Mouse (Mus musculus): Measurements from ENCODE around the gene Doc2a.
"Not testable (repeated sequence)": the region's sequence is repeated elsewhere in the genome, so short reads cannot be mapped to it uniquely, and the experiment has no call there.

The Doc2a gene

GRCm38 (mm10) chr7:126868003-126868402 lies 20.8 kb downstream of the Doc2a start:
- no peak for DNase-seq (ENCODE audit: low read depth, low spot score)

DNA sequence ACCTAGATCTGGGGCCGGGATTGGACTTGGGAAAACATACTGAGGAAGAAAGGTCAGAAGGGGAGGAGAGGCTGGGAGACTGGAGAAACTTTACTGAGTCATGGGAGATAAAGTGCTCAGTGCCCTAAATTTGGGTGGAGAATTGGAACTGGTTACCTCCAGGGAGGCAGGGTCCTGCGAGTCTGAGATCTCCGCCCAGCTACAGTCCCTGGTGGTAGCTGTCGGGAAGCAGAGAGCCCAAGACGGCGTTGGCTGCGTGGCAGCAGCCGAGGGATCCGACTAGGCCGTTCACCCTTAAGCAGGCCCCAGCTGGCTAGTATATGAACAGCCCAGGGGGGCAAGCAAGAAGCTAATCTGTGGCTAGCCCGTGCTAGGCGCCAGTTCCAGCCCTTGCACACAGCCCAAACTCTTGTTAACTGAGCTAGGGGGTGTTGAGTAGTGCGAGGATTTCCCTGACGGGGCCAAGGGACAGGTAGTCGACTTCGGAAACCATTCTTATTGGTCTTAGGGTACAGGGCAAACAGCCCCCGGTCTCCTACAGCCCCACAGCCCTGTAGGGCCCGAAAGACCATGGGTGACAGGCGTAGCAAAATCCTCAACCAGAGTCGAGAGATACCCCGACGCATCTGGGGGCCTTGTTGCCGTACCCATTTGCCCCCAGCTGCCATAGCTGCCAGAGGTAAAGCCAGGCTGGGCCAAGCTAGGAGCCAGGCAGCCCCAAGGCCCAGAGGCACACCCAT lies 22.7 kb downstream of the Doc2a start:
- DNase-seq (ENCODE audit: low read depth, low spot score) = no peak

DNA sequence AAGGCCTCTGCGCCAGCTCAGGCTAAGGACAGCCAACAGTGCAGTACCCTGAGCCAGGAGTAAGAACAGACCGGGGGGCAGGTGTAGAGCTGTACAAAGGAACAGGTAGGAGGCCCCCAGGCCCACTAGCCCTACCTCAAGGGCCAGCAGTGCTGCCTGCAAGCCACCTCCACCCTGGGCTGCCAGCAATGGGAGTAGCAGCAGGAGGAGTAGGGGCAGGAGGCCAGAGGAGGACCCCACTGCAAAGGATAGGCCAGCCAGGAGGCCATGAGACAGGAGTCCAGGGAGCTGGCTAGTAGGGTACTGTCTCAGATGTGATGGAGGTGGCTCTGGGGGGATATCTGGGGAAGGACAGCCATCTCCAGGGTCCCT lies 23.3 kb downstream of the Doc2a start:
- DNase-seq (ENCODE audit: low read depth, low spot score) = no peak

DNA sequence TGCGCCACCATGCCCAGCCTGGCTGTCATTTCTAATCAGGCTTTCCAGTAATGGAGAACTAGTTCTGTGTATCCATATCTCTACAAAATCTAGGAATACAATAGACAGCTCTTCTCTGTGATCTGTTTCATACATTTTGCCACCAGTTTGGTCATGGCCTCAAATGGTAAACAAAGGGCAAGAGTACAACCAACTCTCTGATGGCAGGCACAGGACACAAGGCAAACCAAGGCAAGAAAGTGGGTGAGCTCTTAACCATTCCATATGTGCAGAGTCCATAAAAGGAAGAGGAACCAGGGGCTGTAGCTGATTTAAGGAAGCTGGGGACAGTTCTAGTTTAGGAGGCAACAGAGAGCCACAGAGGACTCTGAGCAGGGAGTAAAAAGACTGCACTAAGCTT lies 30.0 kb downstream of the Doc2a start:
- DNase-seq (ENCODE audit: low read depth, low spot score) = no peak

GRCm38 (mm10) chr7:126881040-126881439 lies 33.8 kb downstream of the Doc2a start:
- DNase-seq (ENCODE audit: low read depth, low spot score) = no peak

DNA sequence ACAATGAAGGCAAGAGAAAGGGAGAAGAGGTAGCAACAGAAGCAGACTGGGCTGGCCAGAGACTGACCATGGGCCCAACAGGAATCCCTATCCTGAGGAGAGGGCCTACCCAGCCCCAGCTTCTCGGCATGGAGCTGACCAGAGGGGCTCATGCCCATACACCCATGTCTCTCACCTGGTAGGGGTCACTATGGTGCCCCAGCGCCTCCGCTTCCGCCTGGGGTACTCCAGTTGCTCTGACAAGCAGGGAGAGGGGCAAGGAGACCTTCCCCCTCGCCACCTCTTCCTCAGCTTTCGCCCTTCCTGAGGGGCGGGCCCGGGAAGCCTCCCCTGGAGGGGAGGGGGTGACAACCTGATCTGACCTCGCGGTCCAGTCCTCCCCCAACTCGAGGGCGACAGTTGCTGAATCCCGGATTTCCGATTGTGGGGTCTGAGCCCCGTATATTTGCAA lies 36.5 kb downstream of the Doc2a start:
- no peak for DNase-seq (ENCODE audit: low read depth, low spot score)

DNA sequence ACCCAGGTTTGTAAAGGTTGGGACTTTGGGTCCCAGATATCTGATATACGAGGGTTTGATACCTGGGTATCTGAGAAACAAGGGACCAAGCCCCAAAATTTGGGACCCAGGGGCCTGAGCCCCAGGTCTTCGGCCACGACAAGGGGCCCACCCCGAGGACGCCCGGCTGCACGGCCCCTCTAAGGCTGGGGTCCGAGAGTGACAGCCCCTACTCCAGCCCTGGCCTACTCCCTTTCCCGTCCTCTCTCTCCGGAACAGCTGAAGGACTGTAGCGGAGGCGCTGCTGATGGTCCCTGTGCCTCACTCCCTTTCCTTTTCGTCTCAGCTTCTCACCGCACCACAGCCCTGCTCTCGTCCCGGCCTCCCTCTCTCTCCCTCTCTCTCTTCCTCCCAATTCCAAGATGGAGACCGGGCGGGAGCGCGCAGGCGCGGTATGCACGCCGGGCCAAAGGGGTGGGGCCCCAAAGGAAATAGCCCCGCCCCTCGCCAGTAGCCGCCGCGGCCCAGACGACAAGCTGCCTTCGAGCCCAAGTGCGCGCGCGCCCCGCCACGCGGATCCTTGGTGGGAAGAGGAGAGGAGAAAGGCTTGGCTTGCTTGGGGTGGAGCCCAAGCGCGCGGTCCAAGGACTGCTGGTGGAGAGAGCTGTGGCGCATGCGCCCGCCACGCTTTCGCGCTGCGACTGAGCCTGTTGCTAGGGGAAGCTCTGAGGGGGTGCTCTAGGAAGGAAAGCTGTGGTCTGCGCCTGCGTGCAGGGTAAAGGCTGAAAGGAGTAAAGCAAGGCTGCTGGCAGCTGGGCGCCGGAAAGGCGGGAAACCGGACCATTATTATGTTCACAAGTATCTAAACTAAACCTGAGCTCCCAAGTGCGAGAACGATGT lies 37.3 kb downstream of the Doc2a start, which contains the start of gene Taok2:
Gene Taok2 (minus strand): TSS at position 418 of the 879 bp plus-strand sequence.
- peak; percentile 99 for DNase-seq (ENCODE audit: low read depth, low spot score)

DNA sequence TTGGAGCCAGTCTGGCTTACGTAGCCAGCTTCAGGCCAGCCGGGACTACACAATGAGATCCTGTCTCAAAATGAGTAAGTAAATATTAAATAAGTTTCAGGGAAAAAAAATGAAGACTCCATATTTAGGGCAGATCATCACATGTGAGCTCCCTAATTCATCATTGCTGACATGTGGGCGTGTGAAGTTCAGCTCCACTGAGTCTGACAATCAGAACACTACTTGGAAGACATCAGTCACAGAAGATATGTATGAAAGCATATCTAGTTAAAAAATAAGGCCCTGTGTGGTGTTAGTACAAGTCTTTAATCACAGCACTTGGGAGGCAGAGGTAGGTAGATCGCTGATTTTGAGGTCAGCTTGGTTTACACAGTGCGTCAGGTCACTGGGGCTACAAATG lies 40.1 kb downstream of the Doc2a start:
- no peak for DNase-seq (ENCODE audit: low read depth, low spot score)

DNA sequence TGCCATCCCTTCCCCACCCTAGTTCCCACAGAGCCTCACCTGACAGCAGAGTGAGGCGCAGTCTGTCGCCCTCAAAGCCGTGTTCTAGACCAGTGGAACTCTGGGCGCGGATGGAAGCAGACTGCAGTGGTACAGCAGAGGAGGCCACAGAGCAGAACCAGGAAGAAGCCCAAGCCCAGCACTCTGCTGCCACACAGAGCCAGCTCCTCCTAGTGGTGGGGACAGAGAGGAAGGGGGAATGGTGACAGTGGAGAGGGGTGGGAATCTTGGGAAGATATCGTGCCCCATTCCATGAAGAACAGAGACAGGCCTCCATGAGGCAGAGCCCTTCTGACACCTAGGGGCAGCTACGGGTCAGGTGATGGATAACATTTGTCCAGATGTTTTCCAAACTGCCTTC lies 41.6 kb downstream of the Doc2a start:
- peak; percentile 64 for DNase-seq (ENCODE audit: low read depth, low spot score)

GRCm38 (mm10) chr7:126896912-126897311 lies 49.7 kb downstream of the Doc2a start:
- DNase-seq (ENCODE audit: low read depth, low spot score) = no peak

DNA sequence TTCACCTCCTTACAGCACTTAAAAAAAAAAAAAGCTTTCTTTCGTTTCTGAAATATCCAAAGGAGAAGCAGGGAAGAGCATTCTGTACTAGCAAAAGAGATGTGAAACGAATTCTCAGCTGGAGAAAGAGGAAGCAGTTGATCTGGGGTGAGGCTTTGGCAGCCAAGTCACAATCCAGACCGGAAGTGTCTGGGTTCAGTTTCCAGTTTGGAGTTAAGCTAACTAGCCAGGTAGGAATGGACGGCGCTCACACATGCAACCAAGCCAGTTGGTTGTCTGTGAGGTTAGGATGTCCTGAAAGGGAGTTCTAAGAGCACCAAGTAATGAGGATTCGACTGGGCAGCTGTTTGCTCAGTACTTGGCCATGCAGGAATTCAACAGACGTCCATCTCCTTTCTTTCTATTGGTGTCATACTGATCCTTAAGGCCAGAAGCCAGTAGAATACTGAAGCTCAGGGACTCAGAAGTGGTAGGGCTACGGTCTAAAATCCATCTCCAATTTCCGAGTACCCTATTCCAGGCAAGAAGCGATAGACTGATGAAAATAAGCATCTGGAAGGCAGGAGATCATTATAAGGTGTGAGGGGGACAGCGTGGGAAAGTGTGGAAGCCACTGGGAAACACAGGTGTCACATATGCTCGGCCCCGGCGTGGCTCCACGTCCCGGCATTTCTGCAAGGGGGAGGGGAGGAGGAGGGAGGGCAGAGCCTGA lies 50.3 kb downstream of the Doc2a start:
- DNase-seq (ENCODE audit: low read depth, low spot score) = peak; percentile 24

DNA sequence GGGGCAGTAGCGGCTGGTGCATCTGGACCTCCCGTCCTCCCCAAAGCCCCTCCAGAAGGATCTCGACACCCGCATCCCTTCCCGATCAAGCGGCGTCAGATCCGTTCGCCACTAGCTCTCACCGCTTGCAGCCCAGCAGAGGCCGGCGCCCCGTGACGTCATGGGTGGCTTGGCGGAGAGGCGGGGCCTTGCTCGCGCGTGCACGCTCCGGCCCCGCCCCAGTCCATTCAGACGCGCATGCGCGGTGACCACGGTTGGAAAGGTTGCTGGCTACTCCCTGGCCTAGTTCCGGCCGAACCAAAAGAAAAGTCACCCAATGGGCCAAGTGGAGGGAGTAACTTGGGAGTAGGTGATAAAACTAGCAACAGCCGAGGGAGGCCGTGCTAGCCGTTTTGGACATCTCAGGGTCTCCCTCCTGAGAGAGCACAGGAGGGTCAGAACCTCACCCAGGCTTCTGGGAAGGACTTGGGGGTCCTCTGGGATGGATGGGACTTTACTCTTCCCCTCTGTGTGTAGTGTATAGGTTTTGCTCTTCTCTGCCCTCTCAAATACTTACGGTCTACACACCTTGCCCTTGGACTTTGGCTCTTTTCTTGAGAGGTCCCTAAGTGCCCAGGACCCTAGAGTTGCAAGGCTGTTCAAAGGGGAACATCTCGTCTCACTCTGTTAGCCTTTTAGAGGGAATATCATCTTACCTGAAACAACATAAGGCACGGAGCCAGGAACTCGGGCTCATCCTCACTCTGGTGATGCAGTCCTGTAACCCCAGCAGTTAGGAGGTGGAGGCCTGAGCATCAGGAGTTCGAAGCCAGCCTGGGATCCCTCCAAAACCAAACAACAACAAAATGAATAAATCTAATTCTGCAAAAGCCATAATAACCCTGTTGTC lies 51.1 kb downstream of the Doc2a start:
- peak; percentile 90 for DNase-seq (ENCODE audit: low read depth, low spot score)

- not testable (repeated sequence) for DNase-seq (ENCODE audit: low read depth, low spot score)
Observed at GRCm38 (mm10) chr7:126899781-126900180, 52.6 kb downstream of the Doc2a start.

All from R1 (cell line).